Mouse (Mus musculus) right cerebral cortex, adult 2 months (tissue): ENCODE results near the gene Map4k5.

ENCODE experiments used
- DNase-seq, 2 experiments: peaks; one replicate each; pipeline ENCODE4 v3.0.0; 2021 to 2022; ENCODE audit warnings: low spot score in 2 of 2

The Map4k5 gene

GRCm38 (mm10) chr12:69753936-69754335, 139.1 kb downstream of the Map4k5 start:
- DNase-seq = no peak
